Comparison of ENCODE assay signal across 10 mouse cellular contexts in the genomic region with DNA sequence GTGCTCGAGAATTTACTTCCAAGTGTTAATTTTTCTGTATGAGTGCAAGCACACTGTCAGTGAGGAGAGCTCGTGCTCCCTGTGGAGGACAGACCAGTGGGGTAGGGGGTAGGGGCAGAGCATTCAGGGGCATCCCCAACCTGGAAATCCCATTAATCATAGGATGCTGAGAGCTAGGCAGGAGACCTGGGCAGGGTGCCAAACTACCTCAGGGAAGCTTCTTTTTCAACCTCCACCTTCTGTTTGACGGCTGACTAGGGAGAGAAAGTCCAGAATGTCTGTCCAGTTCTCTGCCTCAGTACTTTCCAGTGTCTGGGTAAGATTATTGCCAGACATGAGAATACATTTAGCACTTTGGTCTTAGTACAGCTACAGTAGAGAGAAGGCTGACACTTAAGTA. TPM values are rescaled to one million over a fixed set of nuclear protein-coding genes. Genes with fewer than 3 reads are reported as not detected.
A peak's percentile ranks its signal among the peaks of the same experiment; 100 is the strongest.
DNase-seq lines count a peak whose midpoint lies in the region; ATAC-seq and TF ChIP-seq lines count a peak whose summit lies in the region.
"Had no signal": no experiment of that assay in that cellular context is flagged by ENCODE, and none has a peak within 500 bp of the region (broad histone marks: within the 10 kb centered on the region; RNA-seq: fewer than 3 reads in every experiment).

No protein-coding gene starts in this region.

- WGBS in kidney, adult 2 months: 58% methylated on average over 3 of the region's 3 CpGs
- WGBS in kidney, embryonic 14.5 days: 61% methylated on average over 3 of the region's 3 CpGs
- 62% methylated on average over 3 of the region's 3 CpGs for WGBS in midbrain, embryonic 15.5 days
- WGBS in midbrain, postnatal 0 days: 50% methylated on average over 3 of the region's 3 CpGs

- no peaks in the 10 kb centered on the region for H3K4me1 ChIP-seq in kidney, adult 2 months (ENCODE audit: control insufficient read depth, insufficient read depth, low read length)
- no peaks in the 10 kb centered on the region for H3K4me1 ChIP-seq in kidney, embryonic 14.5 days (ENCODE audit: control insufficient read depth, insufficient read depth, low read length)
- peaks cover 3% of the 10 kb centered on the region; the same call in 1 of the 2 replicates for H3K4me1 ChIP-seq in midbrain, embryonic 15.5 days
- H3K4me1 ChIP-seq in midbrain, postnatal 0 days (ENCODE audit: insufficient read depth, low read length): no peaks in the 10 kb centered on the region
- H3K4me1 ChIP-seq: embryonic facial prominence, embryonic 15.5 days; lung, embryonic 15.5 days had no signal

- no peak for TF ChIP-seq CTCF in kidney, adult 2 months (conservative IDR thresholded peaks at IDR 0.05; ENCODE audit: insufficient read depth, insufficient read length, low read depth, low read length)
- no peak for TF ChIP-seq CTCF in brain, embryonic 14.5 days (IDR thresholded peaks at IDR 0.05; ENCODE audit: borderline replicate concordance, extremely low read depth, insufficient read depth, insufficient read length)
- no peak for TF ChIP-seq CTCF in midbrain, postnatal 0 days (IDR thresholded peaks at IDR 0.05)

- no peak for TF ChIP-seq POLR2A in kidney, adult 2 months (IDR thresholded peaks at IDR 0.05; ENCODE audit: low read depth, low read length)
- TF ChIP-seq POLR2A in brain, embryonic 14.5 days (IDR thresholded peaks at IDR 0.05; ENCODE audit: borderline replicate concordance, extremely low read depth, insufficient read depth, insufficient read length, poor library complexity, severe bottlenecking): no peak

- no peak overlapping the region for H3K4me3 ChIP-seq in kidney, adult 2 months (ENCODE audit: insufficient read depth, low read depth, low read length)
- no peak overlapping the region for H3K4me3 ChIP-seq in kidney, embryonic 14.5 days (ENCODE audit: low read length)
- no peak overlapping the region for H3K4me3 ChIP-seq in midbrain, embryonic 15.5 days
- H3K4me3 ChIP-seq in midbrain, postnatal 0 days (ENCODE audit: low read depth, low read length): no peak overlapping the region
- H3K4me3 ChIP-seq: embryonic facial prominence, embryonic 15.5 days; lung, embryonic 15.5 days had no signal

- H3K27me3 ChIP-seq in kidney, adult 2 months (replicated peaks; ENCODE audit: control insufficient read depth, insufficient read depth, low read length): no peaks in the 10 kb centered on the region
- no peaks in the 10 kb centered on the region for H3K27me3 ChIP-seq in kidney, embryonic 14.5 days (ENCODE audit: control insufficient read depth, insufficient read depth, low read length)
- H3K27me3 ChIP-seq in midbrain, embryonic 15.5 days (replicated peaks): no peaks in the 10 kb centered on the region
- no peaks in the 10 kb centered on the region for H3K27me3 ChIP-seq in midbrain, postnatal 0 days (ENCODE audit: insufficient read depth, low read length)
- H3K27me3 ChIP-seq: embryonic facial prominence, embryonic 15.5 days; lung, embryonic 15.5 days had no signal

- DNase-seq in kidney, adult 2 months: peak; percentile 39
- no peak for DNase-seq in kidney, adult 18-20 months
- peak; percentile 26 to 27 for DNase-seq in adrenal gland, adult 18-20 months (ENCODE audit: low spot score in 2 of 2)
- peak; percentile 44 for DNase-seq in brain, embryonic 14.5 days (ENCODE audit: low read depth)
- DNase-seq in midbrain, postnatal 0 days (ENCODE audit: low spot score): no peak
- DNase-seq: thymus, adult 18-20 months had no signal

- H3K4me2 ChIP-seq in kidney, embryonic 14.5 days (replicated peaks; ENCODE audit: low read depth, low read length): no peak overlapping the region
- no peak overlapping the region for H3K4me2 ChIP-seq in midbrain, embryonic 15.5 days
- no peak overlapping the region for H3K4me2 ChIP-seq in midbrain, postnatal 0 days (ENCODE audit: low read depth, low read length, poor library complexity, severe bottlenecking)
- H3K4me2 ChIP-seq: embryonic facial prominence, embryonic 15.5 days; lung, embryonic 15.5 days had no signal

- H3K36me3 ChIP-seq in kidney, adult 2 months (ENCODE audit: control insufficient read depth, insufficient read depth, low read length): peaks cover 1% of the 10 kb centered on the region; the same call in 1 of the 2 replicates
- H3K36me3 ChIP-seq in kidney, embryonic 14.5 days (ENCODE audit: control insufficient read depth, insufficient read depth, low read length): peaks cover 22% of the 10 kb centered on the region
- H3K36me3 ChIP-seq in midbrain, embryonic 15.5 days (replicated peaks): peaks cover 12% of the 10 kb centered on the region; the same call in 1 of the 2 replicates
- H3K36me3 ChIP-seq in midbrain, postnatal 0 days (ENCODE audit: insufficient read depth, low read length): peaks cover 27% of the 10 kb centered on the region

- H3K27ac ChIP-seq in kidney, adult 2 months (ENCODE audit: insufficient read depth, low read depth, low read length): no peak overlapping the region
- 0 out of 2 replicates have a peak overlapping the region, but pooled peaks have one; percentile 20 for H3K27ac ChIP-seq in kidney, embryonic 14.5 days (ENCODE audit: low read depth, low read length)
- no peak overlapping the region for H3K27ac ChIP-seq in midbrain, embryonic 15.5 days
- H3K27ac ChIP-seq in midbrain, postnatal 0 days (ENCODE audit: low read depth, low read length): no peak overlapping the region
- H3K27ac ChIP-seq: embryonic facial prominence, embryonic 15.5 days; lung, embryonic 15.5 days had no signal

- no peaks in the 10 kb centered on the region for H3K9me3 ChIP-seq in kidney, embryonic 14.5 days (ENCODE audit: control insufficient read depth, low read length)
- H3K9me3 ChIP-seq in midbrain, embryonic 15.5 days: no peaks in the 10 kb centered on the region
- no peaks in the 10 kb centered on the region for H3K9me3 ChIP-seq in midbrain, postnatal 0 days (ENCODE audit: low read length)
- H3K9me3 ChIP-seq: embryonic facial prominence, embryonic 15.5 days; lung, embryonic 15.5 days had no signal

- ATAC-seq in kidney, embryonic 14.5 days (ENCODE audit: low FRiP score, low TSS enrichment): no peak
- ATAC-seq in midbrain, embryonic 15.5 days (replicated peaks): no peak
- no peak for ATAC-seq in midbrain, postnatal 0 days (ENCODE audit: low FRiP score)

- H3K9ac ChIP-seq in kidney, embryonic 14.5 days (ENCODE audit: low read depth, low read length): no peak overlapping the region
- no peak overlapping the region for H3K9ac ChIP-seq in midbrain, embryonic 15.5 days
- no peak overlapping the region for H3K9ac ChIP-seq in midbrain, postnatal 0 days (replicated peaks; ENCODE audit: low read length, poor library complexity, severe bottlenecking)
- H3K9ac ChIP-seq: embryonic facial prominence, embryonic 15.5 days; lung, embryonic 15.5 days had no signal

RNA-seq across cellular contexts. Expression of gene Ikbke, which starts 56.2 kb away (rescaled TPM):
- 7.6 and 10.5 TPM in 2 replicates for polyA plus RNA-seq in kidney, adult 2 months (2012; rRNA removed)
- 10 to 100 TPM; 11.9 to 16.1 TPM for total RNA-seq in adrenal gland, adult 18-20 months (2021)
- polyA plus RNA-seq in brain, embryonic 14.5 days (2012; rRNA removed): 1.2 and 1.8 TPM in 2 replicates
- polyA plus RNA-seq in kidney, embryonic 14.5 days (2014; fragmentation: Nextera tagmentation; extraction: Ambion mirVana): 2.9 TPM in 2 replicates
- polyA plus RNA-seq in midbrain, embryonic 15.5 days (2015; fragmentation: Nextera tagmentation; extraction: Ambion mirVana): 0.83 and 0.92 TPM in 2 replicates
- 3.9 and 5.3 TPM in 2 replicates for total RNA-seq in midbrain, postnatal 0 days (2014; rRNA removed)
- polyA plus RNA-seq in midbrain, postnatal 0 days (2015; fragmentation: Nextera tagmentation; extraction: Ambion mirVana): 0.63 and 0.67 TPM in 2 replicates

Comparison
In these comparisons a context has a peak if more than half of its experiments do, and no peak if none do; other contexts are left out.
1. DNase-seq: peak in kidney, adult 2 months (single experiment), adrenal gland, adult 18-20 months (2 of 2) and brain, embryonic 14.5 days (single experiment); none in kidney, adult 18-20 months (single experiment) and midbrain, postnatal 0 days (single experiment).